Mouse (Mus musculus) E14TG2a.4 (cell line): ENCODE measurements around the gene Tctn1.

Experiments
- H3K27me3 ChIP-seq: 2 replicates; pipeline ENCODE4 v1.6.1; 2014; ENCODE audit warnings: low read length, control low read depth; ENCODE audit not compliant: insufficient read depth
- H3K36me3 ChIP-seq: 2 replicates; pipeline ENCODE4 v1.6.1; 2014; ENCODE audit warnings: low read length, control low read depth; ENCODE audit not compliant: insufficient read depth
- H3K4me1 ChIP-seq: replicated peaks from 2 replicates; pipeline ENCODE4 v1.6.1; 2014; ENCODE audit warnings: low read depth, low read length, control low read depth
- H3K4me3 ChIP-seq: replicated peaks from 2 replicates; pipeline ENCODE4 v1.5.1; 2014; ENCODE audit warnings: mild to moderate bottlenecking, low read length
- H3K9me3 ChIP-seq: 2 replicates; pipeline ENCODE4 v1.6.1; 2014; ENCODE audit warnings: low read length, control low read depth
- CTCF ChIP-seq: conservative IDR thresholded peaks from 2 replicates; pipeline ENCODE4 v1.5.1; 2014; ENCODE audit warnings: low read length
- NANOG ChIP-seq: IDR thresholded peaks from 2 replicates; pipeline ENCODE4 v1.6.1; 2014; ENCODE audit warnings: borderline replicate concordance, low read length, mixed read lengths
- POU5F1 ChIP-seq: IDR thresholded peaks from 2 replicates; pipeline ENCODE4 v1.6.1; 2014; ENCODE audit warnings: low read length, borderline replicate concordance

The Tctn1 gene

DNA sequence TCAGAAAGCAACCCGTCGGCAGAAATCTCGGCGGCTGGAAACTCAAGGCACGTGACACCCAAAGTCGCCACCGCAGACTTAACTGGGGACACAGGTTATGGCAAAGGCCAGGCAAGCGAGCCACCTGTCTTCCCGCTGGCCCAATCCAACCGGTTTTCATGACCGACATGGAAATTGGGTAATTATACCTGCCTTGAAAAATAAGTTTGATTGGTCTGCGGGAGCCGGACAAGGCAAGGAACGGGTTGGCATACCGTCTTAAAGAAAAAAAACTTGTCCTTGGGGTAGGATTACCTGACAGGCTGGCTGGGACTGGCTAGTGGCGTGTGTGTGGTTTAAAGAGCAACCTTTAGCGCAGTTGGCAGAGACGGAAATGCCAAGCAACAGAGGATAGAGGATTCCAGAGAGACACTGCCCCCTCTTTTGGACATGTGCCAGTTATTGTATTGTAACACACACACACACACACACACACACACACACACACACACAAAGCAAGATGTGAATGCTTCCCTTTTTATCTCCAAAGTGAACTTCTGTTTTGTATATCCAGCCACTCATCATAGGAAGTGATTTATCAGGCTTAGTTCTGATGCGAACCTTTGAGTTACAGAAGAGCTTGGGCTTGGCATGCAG is 16.7 kb upstream of the Tctn1 start:
- Histone ChIP-seq H3K36me3 (peaks cover 1% of the 10 kb centered on the region; the same call in 1 of the 2 replicates), H3K9me3 (0 out of 2 replicates have a peak, but pooled peaks cover 8% of the 10 kb centered on the region), H3K27me3 (peaks cover 26% of the 10 kb centered on the region), H3K4me1 (peaks cover 52% of the 10 kb centered on the region), H3K4me3 (peak overlapping the region; percentile 53; the same call in 1 of the 2 replicates)
- no peak for TF ChIP-seq CTCF
- no peak for TF ChIP-seq NANOG
- no peak for TF ChIP-seq POU5F1

- Histone ChIP-seq H3K27me3 (peaks cover 24% of the 10 kb centered on the region), H3K4me3 (peak overlapping the region; percentile 53; the same call in 1 of the 2 replicates), H3K9me3 (0 out of 2 replicates have a peak, but pooled peaks cover 8% of the 10 kb centered on the region), H3K36me3 (no peaks in the 10 kb centered on the region), H3K4me1 (peaks cover 52% of the 10 kb centered on the region)
- TF ChIP-seq POU5F1 (no peak), CTCF (no peak), NANOG (no peak)
Measured at GRCm38 (mm10) chr5:122280422-122280826, 16.2 kb upstream of the Tctn1 start.

DNA sequence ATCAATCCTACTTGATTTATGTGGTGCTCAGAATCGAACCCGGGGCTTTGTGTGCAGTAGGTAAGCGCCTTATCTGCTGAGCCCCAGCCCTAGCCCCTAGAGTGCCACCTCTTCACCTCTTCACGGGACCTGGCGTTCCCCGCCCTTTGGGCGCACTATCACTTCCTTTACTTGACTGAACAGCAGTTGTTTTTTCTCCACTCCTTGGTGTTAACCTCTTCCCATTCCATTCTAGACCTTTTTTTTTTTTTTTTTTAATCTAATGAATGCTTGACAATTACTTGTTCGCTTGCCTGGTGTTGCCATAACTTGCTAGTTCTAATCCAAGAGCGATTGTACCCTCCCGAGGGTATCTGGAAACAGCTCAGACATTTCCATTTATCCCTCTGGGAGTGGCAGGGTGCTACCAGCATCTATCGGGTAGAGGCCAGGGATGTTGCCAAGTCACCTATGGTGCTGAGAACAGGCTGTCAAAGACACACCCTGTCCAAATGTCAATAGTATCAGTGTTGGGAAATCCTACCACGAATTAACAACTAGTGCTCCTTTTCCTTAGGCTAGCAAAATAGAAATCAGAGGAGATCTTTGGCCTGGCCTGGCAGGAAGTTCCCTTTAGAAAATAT is 15.7 kb upstream of the Tctn1 start:
- Histone ChIP-seq H3K4me3 (no peak overlapping the region), H3K36me3 (no peaks in the 10 kb centered on the region), H3K9me3 (0 out of 2 replicates have a peak, but pooled peaks cover 8% of the 10 kb centered on the region), H3K27me3 (peaks cover 19% of the 10 kb centered on the region), H3K4me1 (peaks cover 53% of the 10 kb centered on the region)
- TF ChIP-seq POU5F1 (no peak), NANOG (no peak), CTCF (no peak)

- Histone ChIP-seq H3K4me1 (peaks cover 59% of the 10 kb centered on the region), H3K9me3 (0 out of 2 replicates have a peak, but pooled peaks cover 8% of the 10 kb centered on the region), H3K36me3 (no peaks in the 10 kb centered on the region), H3K4me3 (no peak overlapping the region), H3K27me3 (peaks cover 18% of the 10 kb centered on the region)
- no peak for TF ChIP-seq NANOG
Measured at GRCm38 (mm10) chr5:122278946-122279345, 14.7 kb upstream of the Tctn1 start.

GRCm38 (mm10) chr5:122274785-122275184 is 10.5 kb upstream of the Tctn1 start:
- Histone ChIP-seq H3K36me3 (no peaks in the 10 kb centered on the region), H3K9me3 (0 out of 2 replicates have a peak, but pooled peaks cover 8% of the 10 kb centered on the region), H3K4me3 (peak overlapping the region; percentile 41), H3K4me1 (peaks cover 58% of the 10 kb centered on the region), H3K27me3 (no peaks in the 10 kb centered on the region)
- no peak for TF ChIP-seq CTCF
- no peak for TF ChIP-seq POU5F1
- TF ChIP-seq NANOG = no peak

- no peak for TF ChIP-seq NANOG
- TF ChIP-seq POU5F1 = no peak
- no peak for TF ChIP-seq CTCF
- H3K9me3 ChIP-seq = 0 out of 2 replicates have a peak, but pooled peaks cover 5% of the 10 kb centered on the region
- no peaks in the 10 kb centered on the region for H3K27me3 ChIP-seq
- H3K36me3 ChIP-seq = no peaks in the 10 kb centered on the region
- H3K4me1 ChIP-seq = peaks cover 64% of the 10 kb centered on the region
- no peak overlapping the region for H3K4me3 ChIP-seq
Measured at GRCm38 (mm10) chr5:122272821-122273220, 8.6 kb upstream of the Tctn1 start.

GRCm38 (mm10) chr5:122268858-122269604 is 4.8 kb upstream of the Tctn1 start:
- H3K27me3 ChIP-seq = no peaks in the 10 kb centered on the region
- H3K9me3 ChIP-seq = no peaks in the 10 kb centered on the region
- no peaks in the 10 kb centered on the region for H3K36me3 ChIP-seq
- no peak overlapping the region for H3K4me3 ChIP-seq
- peaks cover 52% of the 10 kb centered on the region for H3K4me1 ChIP-seq
- TF ChIP-seq NANOG = 0 out of 2 replicates have a peak, but pooled peaks have one; percentile 18
- no peak for TF ChIP-seq CTCF

GRCm38 (mm10) chr5:122267899-122268298 is 3.6 kb upstream of the Tctn1 start:
- Histone ChIP-seq H3K4me3 (no peak overlapping the region), H3K4me1 (peaks cover 52% of the 10 kb centered on the region), H3K36me3 (no peaks in the 10 kb centered on the region), H3K9me3 (no peaks in the 10 kb centered on the region), H3K27me3 (no peaks in the 10 kb centered on the region)
- TF ChIP-seq NANOG (no peak), CTCF (peak; percentile 86), POU5F1 (no peak)
